Mouse (Mus musculus): ENCODE measurements around the gene Ipo13.

- TF ChIP-seq GATA1 (IDR thresholded peaks at IDR 0.05; ENCODE audit: borderline replicate concordance, low read length) (no peak), FLI1 (IDR thresholded peaks at IDR 0.05; ENCODE audit: low read length) (no peak)
These were observed 8.6 kb downstream of the Ipo13 start for GRCm38 (mm10) chr4:117906196-117906595.
